Mouse (Mus musculus) urinary bladder, adult 18-20 months (tissue): ENCODE data around the gene Nme3.

Experiments
- DNase-seq, 2 experiments: peaks; one replicate each; pipeline ENCODE4 v3.0.0; 2022; ENCODE audit warnings: low spot score in 2 of 2, mixed read lengths in 2 of 2

Gene Nme3

DNA sequence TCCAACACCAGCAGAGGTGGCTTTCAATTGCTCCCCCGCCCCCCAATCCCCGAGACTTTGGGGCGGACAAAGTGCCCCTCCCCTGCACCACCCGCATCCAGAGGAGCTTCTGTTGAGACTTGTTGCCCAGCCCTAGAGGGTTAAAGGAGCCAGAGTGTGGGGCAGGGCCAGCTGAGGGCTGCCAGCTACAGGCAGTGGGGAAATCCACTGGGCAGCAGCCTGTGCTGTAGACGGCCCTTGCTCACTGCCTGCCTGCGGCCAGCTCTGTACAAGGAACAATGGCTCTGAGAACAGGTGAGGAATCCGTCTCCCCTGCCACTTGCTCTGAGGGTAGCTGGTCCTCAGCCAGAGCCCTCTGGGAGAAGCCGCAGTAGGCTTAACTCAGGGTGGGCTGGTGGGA lies 17.8 kb upstream of the Nme3 start:
- DNase-seq, result no peak

DNA sequence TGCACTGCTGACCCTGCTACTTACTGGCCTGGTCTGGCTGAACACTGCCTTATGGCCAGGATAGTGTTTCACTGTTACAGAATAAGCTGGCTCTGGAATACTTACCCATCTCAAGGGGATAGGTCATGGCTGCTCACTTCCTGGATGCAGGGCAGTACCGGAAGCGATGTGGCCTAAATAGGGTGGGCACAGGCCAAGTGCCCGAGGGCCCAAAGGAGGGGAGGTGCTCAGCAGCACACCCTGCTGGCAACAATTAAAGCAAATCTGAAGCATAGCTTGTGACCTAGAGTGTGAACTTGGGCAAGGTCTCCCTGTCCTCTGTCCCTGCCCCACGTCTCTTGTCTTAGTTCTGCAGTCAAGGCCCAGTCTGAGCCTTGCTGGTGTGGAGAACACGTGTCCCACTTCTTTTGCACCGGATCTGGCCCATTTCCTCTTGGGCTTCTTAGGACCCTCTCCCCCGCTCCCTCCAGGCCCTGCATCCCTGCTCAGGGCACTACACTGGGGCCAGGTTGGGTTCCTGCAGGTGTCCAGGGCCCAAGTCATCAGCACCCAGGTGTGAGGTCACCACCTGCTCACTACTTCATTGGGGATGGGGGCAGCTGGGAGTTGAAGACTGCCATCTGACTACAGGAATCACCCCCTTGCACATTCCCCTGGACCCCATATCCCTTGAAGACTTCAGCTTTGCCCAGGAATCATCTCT lies 14.4 kb upstream of the Nme3 start:
- no peak for DNase-seq

DNA sequence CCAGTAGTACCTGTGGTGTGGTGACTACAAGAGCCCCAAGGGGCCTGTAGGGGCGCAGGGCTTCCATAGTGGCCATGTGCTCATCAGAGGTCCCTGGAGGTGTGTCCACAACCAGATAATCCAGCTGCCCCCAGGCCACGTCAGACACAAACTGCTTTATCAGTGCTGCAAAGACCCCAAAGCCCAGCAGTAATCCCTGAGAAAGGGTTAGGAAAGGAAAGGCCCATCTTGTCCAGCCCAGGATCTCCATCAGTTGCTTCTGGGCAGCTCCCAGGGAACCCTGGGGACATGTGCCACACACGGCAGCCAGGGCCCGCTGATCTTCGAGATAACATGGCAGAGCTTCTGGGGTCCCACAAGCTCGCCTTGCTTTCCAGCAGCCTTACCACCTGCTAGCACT lies 11.9 kb upstream of the Nme3 start:
- DNase-seq, result no peak

DNA sequence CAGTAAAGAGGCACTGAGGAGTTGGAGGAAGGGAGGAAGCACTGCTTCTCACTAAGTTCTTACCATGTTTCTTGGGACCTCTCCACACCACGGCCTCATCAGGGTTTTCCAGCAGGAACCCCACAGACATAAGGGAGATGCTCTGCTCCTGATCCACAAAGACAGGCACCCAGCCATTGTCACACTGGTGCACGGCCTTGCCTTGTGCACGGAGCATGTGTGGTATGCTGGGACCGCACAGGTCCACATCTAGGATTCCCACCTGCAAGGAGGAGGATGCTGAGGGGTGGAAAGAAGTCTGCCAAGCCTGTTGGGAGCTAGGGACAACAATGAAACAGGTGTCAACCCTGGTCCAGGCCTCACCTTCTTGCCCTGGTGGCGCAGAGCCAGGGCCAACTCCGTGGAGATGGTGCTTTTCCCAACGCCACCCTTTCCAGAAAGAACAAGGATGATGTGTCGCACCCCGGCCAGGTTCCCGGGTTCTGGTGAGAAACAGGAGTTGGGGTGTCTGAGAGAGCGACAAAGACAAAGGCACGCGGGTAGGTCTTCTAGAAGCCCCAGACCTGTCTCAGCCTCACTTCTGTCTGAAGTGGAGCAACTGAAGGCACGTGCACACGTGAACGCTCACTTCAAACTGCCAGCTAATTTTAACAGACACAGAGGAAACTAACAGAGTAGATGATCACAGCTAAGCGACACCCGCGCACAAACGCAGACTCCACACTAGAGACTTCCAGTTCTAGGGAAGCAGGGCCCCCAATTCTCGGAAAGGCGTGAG lies 10.8 kb upstream of the Nme3 start:
- DNase-seq, result no peak

DNA sequence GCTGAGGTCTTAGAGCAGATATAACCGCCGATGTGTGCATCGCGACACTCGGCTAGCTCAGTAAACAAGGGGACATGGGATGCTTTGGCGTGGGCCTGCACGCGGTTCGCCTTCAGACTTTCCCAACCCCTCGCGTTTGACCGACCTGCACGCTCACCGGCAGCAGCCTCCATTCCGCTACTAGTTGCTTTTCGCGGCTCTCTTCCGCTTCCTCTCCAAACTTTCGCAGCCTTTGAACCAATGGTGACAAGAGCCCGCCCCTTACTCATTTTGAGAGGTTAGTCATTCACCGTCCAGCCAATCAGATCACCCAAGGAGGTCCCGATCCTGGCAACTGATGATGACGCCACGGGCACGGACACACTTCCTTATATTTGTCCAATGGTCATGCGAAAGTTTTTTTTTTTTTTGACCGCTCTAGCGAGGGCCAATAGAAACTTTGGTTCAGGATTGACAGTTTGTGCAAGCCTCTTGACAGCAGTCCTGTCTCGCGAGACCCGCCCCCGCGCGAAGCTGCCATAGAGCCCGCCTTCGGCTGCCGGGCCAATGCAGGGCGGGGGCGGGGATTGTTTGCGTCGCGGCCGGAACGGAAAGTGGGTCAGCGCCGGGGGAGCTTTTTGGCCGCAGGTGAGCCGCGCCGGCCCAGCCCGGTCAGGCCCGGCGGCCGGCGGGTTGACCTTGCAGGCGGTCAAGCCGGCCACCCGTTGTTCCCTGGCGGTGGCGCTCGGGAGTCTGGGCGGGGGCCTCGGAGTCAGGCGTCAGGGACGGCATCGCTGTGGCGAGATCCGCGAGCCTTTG lies 10.0 kb upstream of the Nme3 start, which contains the start of the genes Nubp2 and Spsb3:
Nubp2 (minus strand) TSS at position 216 of the 798 bp plus-strand sequence.
Spsb3 (plus strand) TSS at position 510 of the 798 bp plus-strand sequence.
- peak; percentile 83 to 98 for DNase-seq

DNA sequence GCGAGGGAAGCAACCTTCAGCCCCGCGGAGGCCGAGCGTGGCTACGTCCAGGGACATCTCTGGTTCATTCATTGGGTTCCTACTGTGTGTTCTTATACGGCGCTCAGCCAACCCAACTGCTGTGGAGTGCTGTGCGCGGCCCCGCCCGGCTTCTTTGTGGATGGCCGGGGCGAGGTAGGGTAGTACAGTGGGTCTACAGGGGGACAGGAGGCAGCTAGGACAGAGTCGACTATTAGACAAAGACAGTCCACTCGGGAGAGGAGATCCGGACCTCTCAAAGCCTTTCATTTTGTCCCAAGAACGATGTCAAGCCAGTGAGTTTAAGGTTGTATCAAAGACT lies 9.4 kb upstream of the Nme3 start:
- no peak for DNase-seq

DNA sequence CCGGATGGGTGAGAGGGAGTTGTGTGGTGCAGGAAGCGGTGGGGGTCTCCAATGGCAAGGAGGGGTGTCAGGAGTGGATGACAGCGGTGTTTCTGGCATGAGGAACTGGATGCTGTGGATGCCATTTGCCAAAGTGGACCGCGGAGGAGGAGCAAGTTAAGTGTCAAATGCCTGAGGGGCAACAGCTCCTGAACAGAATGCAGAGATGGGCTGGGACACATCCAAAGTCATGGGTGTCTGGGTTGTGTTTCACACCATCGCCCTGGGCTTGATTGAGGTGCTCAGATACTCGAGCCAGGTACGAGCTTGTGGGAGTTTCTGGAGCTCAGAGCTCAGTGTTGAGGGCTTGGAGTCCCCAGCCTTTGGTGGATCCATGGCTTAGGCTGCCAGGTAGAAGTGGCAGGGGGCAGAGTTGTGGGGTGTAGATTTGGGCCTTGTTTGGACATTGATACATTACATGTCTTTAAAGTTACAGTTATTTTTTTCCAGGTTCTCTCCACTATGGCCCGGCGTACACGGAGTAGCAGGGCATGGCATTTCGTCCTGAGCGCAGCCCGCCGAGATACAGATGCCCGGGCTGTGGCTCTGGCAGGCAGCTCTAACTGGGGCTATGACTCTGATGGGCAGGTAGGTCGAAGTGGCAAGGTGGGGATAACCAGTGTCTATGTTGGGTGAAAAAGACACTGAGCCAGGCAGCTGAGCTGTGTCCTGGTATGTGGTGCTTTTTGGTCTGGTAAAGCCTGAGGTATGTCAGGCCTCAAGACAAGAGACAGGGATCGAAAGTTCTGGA lies 8.8 kb upstream of the Nme3 start:
- DNase-seq, result no peak

DNA sequence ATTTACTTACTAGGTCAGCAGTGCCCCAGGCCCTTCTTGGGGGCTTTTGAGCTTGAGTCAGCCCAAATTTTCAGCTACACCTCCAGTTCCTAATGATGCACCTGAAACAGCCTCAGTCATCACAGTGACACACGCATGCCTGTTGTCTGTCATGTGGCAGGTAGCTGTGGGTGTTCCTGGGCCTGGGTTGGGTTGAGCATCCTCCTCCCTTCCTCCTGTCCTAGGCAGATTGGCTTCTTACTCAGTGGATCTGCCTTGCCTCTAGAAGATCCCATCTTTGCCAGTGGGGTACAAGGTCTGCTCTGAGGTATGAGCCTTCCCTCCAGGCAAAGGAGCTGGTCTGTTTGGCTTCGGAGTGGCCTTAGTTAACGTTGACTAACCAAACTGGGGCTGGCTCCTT lies 7.4 kb upstream of the Nme3 start:
- DNase-seq, result no peak

DNA sequence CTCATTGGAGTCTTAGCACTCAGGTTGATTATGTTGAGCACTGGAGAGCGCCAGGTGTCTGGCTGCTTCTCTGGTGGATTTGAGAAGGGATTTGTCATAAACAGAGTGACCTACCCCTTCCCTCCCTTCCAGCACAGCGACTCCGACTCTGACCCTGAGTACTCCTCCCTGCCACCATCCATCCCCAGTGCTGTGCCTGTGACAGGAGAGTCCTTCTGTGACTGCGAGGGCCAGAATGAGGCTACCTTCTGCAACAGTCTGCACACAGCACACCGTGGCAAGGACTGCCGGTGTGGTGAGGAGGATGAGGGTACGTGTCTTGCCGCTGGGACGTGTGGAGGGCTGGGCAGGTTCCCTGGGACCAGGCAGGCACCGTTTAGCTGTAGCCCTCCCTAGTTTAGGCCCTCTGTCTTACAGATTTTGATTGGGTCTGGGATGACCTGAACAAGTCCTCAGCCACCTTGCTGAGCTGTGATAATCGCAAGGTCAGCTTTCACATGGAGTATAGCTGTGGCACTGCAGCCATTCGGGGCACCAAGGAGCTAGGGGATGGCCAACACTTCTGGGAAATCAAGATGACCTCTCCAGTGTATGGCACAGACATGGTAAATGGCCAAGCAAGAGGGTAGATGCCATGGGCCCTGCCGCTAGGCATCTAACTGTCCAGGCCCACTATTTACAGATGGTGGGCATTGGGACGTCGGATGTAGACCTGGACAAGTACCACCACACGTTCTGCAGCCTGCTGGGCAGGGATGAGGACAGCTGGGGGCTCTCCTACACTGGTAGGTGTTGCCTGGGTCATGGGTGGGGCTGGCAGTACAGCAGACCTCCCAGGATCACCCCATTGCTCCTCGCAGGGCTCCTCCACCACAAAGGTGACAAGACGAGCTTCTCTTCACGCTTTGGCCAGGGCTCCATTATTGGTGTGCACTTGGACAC lies 5.9 kb upstream of the Nme3 start:
- DNase-seq, result no peak

DNA sequence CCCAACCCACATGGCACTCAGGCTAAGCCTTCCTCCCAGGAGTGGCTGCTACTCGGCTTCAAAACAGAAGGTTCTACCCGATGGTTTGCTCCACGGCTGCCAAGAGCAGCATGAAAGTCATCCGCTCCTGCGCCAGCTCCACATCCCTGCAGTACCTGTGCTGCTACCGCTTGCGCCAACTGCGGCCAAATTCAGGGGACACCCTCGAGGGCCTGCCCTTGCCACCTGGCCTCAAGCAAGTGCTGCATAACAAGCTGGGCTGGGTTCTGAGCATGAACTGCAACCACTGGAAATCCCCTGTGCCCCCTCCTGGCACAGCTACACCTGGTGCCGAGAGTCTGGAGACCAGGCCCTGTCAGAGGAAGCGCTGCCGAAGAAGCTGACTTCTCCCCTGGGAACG lies 5.0 kb upstream of the Nme3 start:
- no peak for DNase-seq

DNA sequence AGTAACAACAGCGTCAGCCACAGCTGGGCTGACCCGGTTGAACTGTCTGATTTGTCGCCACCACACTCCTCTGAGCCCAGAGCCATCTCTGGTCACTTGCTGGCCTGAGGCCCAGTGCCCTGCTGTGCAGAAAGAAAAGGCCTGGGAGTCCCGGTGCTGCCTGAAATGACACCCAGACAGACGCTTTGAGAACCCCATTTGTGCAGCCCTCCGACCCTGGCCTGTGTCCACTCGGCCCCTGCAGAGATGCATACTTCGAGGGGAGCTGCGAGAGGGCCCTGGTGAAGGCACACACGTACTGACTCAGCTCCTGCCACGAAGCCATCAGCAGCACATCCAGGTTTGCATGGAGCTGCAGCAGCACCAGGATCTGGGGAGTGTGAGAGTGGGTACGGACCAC lies 3.5 kb upstream of the Nme3 start:
- no peak for DNase-seq

DNA sequence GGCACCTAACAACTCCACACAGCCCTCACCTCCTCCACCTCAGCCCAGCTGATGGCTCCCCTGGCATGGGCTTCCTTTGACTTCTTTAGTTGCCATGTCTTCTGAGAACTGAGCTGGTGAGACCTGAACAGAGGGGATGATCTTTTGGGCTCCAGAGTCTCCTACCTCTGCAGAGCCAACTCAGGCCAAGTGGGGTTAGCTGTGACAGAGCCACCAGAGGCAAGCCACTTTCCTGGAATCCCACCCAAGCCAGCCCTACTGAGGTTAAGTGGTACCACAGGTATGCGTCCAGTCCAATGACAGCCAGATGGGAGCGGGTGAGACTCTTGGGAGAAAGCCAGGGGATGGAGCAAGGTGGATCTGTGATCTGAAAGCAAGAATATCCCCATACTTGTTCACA lies 3.0 kb upstream of the Nme3 start:
- no peak for DNase-seq

DNA sequence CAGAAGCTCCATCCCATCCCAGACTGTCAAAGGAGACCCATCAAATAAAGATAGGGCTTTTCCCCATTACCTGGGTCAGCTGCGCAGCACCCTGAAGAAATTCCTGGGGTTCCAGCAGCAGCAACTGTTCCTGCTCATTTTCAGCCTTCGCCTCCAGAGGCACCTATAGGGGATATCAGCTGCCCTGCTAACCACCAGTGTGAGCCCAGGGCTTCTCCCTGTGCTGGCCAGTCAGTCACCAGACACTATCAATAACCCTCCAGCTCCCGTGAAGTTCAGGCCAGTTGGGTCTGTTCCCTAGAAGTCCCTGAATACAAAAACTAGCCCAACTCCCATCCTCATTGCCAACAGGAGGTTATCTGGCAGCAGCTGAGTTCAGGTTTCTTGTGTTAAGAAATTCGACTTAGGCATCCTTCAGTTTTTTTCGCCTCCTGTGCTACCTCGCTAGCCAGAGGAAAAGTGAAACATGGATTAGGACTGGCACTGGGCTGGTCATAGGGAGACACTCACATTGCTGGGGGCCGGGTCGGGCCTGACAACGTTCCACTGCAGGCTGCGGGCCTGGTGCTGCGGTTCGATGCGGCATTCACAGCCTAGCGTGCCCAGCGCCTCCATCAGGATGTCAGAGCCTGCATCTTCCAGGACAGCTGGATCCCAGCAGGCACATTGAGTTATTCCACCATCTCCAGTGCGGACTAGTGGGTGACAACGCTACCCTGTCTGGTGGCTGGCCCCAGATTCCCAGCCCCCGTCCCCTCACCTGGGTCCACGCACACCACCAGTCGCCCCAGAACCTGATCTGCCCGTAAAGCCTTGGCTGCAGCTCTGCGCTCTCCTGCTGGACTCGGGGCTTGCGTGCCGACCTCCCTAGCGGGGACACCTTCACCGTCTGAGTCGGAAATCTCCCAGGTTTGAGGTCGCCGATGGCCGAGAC lies 2.0 kb upstream of the Nme3 start:
- DNase-seq, result no peak

DNA sequence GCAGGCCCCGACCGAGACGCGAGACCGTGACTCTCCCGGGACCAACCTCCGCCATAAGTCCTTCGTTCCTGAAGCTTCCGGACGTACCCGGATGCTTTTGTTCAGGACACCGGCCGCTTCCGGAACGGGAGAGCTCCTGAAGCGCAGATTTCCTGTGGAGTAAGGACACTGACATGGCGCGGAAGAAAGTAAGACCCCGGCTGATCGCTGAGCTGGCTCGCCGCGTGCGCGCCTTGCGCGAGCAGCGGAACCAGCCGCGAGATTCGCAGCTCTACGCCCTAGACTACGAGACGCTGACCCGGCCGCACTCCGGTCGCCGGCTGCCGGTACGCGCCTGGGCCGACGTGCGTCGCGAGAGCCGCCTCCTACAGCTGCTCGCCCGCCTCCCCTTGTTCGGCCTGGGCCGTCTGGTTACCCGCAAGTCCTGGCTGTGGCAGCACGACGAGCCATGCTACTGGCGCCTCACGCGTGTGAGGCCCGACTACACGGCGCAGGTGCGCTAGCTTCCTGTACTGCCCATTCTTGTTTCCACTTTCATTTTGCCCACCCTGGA lies 1.2 kb upstream of the Nme3 start, which contains the start of the genes Eme2 and Mrps34:
Eme2 (minus strand) TSS at position 93 of the 553 bp plus-strand sequence.
Mrps34 (plus strand) TSS at position 122 of the 553 bp plus-strand sequence.
- peak; percentile 74 to 81 for DNase-seq

DNA sequence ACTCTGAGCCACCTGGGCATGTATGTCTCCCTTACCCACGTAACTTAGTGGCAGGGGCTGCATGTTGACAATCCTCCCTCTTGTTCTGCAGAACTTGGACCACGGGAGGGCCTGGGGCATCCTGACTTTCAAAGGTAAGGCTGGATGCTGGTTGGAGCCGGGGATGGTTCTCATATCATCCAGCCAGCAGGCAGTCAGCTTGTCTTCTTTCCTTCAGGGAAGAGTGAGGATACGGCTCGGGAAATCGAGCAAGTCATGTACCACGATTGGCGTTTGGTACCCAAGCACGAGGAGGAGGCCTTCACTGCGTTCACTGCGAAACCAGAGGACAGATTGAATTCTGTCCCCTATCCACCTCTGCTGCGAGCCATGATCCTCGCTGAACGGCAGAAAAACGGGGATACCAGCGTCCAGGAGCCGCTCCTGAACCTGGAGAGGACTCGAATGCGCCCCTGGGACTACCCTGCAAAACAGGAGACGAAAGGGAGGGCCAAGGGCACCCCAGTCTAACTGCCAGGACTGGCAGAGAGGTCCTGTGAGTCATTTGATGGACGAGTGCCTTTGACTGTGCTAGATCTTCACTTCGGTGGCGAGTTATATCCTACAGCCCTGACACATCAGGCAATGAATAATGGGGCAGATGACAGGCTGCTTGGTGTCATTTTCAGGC lies 594 bp upstream of the Nme3 start:
- no peak for DNase-seq

DNA sequence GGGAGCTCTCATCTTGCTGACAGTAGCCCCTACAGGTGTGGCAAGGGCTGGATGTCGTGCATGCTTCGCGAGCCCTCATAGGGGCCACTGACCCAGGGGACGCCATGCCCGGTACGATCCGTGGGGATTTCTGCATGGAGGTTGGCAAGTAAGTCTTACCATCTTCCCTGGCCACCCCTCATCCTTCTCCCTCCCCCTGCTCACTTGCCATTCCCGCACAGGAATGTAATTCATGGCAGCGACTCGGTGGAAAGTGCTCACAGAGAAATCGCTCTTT lies 631 bp downstream of the Nme3 start:
- no peak for DNase-seq

DNA sequence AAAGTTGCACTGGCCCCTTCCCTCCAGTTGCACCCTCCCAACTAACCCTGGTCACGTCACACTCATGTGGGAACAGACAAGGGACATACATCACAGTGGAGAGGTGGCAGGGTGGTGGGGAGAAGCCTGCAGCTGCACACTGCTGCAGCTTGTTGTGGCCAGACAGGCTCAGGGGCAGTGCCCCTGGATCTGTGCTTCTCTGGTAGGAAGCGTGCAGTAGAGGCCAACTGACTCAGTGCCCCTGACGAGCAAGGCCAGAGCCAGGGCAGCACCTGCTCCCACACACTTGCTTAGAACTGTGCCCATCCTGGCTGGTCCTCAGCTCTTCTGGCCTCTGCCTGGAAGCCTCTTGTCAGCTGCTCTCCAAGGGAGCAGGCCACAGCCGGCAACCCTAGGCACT lies 1.3 kb downstream of the Nme3 start:
- no peak for DNase-seq

DNA sequence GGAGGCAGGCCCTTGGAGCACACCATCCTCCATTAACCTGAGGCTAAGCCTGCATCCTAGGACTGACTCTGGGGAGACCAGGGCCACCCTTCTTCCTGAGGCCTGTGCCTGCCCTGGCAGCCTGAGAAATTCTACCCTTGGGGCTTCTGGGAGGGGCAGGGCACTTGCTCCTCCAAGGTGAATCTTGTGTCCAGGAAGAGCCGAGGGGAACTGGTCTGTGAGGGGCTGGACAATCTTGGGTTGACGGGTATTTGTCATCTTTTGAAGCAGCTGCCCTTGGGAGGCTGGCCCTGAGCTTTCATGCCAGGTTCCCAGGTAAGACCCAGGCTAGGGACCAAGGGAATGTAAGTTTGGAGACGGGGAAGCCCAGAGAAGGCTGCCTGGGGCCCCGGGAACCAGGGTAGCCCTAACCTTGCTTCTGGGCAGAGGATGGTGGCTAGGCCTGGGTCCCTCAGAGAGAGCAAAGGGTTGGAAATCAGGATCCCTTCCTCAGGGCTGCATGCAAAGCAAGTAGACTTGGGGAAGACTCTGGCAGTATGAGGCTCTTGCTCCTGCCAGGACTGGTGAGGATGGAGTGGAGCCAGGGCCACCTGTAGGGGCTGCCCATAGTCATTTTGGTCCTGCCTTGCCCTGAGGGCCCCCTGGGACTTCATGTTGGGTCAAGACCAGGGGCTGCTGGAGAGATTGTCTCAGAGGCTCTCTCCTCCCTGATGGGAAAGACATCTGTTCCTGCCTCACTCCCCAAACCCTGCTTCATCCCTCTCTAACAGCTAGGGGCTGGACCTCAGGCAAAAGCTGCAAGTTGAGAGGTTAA lies 1.9 kb downstream of the Nme3 start:
- no peak for DNase-seq
